Mouse (Mus musculus) heart, adult 2 months (tissue): ENCODE measurements around the gene Avil.

ENCODE experiments used
- CTCF ChIP-seq: fragments of 200-600 bp; IDR thresholded peaks from 2 replicates; pipeline ENCODE4 v1.8.1; 2022; ENCODE audit warnings: antibody characterized with exemption, mild to moderate bottlenecking, moderate library complexity
- EP300 ChIP-seq: fragments of 200-500 bp; IDR thresholded peaks from 2 replicates; pipeline ENCODE4 v1.6.1; 2011; ENCODE audit warnings: low read depth, low read length, control low read depth; ENCODE audit not compliant: insufficient read depth

DNA sequence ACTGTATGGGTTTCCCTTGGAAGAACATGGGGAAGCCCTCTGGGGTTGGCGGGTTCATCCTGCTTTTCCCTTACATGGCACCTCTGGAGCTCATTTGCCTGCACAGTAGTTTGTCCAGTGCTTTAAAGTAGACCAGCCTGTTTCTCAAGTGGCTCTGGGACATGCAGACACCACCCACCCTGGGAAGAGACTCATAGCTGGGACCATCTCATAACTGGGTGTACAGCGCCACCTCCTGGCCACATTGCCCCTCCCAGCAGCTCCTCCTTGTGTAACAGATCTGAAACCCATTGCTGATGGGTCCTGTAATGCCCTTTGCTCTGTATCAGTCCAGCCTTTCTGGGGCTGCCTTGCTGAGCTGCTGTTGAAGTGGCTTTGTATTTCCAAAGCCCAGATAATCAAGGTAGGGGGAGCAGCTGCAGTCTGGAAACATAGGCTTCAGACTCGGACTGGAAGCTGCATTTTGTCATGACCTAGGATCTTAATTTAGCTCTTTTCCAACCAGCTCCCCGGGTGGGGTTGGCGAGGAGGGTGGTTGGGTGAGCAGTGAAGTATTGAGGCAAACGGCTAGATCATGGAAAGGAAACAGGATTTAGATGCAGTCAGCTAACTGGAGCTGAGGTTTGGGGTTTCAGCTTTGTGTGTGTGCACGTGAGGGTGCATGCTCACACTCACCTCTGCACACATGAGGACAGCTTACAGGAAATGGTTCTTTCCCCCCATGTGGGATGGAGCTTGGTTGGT is 10.0 kb upstream of the Avil start:
- TF ChIP-seq CTCF (peak; percentile 95), EP300 (peak; percentile 99)
